Mouse (Mus musculus) frontal cortex, postnatal 10 days (tissue): ENCODE results near the gene Efhb.

Experiments used
- DNase-seq, 2 experiments: peaks; one replicate each; pipeline ENCODE4 v3.0.0; 2022; ENCODE audit warnings: low spot score in 2 of 2, mixed read lengths in 1 of 2

Efhb gene

GRCm38 (mm10) chr17:53462603-53463495 is at the start of gene Efhb:
Gene Efhb (minus strand): TSS chr17:53463321.
- peak; percentile 47 to 62 for DNase-seq

DNA sequence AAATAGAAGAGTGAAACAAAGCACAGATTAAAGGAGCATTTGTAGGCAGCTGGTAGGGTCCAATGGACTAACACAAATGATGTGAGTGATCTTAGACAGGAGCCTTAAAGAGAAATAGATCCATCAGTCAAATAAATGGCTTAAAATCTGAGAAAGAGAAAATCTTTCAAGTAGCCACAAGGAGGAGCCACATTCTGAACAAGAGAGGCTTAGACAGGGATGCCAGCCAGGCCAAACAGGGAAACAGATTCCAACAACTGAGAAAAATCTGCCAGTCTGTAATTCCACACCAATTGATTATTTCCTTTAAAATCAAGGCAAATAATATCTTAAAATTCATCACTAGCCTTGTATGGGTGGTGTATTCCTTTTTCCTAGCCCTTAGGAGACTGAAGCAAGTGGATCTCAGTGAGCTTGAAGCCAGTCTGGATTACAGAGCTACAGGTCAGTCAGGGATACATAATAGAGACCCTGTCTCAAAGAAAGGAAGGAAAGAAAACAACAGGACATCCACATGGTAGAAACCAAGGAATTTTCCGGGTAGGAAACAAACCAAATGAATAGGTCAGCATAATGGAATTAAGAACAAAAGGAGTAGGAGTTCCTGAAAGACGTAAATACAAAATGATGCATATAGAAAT is 49.3 kb upstream of the Efhb start:
- no peak for DNase-seq

- no peak for DNase-seq
Measured at GRCm38 (mm10) chr17:53502966-53503365, 39.8 kb upstream of the Efhb start.

DNA sequence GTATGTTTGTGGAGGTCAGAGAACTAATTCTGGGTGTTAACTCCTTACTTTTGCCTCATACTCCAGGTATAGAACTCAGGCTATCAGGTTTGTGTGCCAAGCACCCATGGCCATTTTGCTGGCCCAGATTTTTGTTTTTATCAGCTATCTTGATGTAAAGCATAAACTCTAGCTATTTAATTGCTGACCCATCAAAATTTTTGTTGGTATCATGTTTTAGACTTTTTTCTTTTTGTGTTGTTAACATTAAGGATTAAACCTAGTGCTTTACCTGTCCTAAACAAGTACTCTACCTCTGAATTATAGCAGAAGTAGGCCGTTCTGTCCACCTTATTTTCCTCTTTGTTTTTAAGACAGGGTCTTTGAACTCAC is 25.9 kb upstream of the Efhb start:
- DNase-seq, result no peak

DNA sequence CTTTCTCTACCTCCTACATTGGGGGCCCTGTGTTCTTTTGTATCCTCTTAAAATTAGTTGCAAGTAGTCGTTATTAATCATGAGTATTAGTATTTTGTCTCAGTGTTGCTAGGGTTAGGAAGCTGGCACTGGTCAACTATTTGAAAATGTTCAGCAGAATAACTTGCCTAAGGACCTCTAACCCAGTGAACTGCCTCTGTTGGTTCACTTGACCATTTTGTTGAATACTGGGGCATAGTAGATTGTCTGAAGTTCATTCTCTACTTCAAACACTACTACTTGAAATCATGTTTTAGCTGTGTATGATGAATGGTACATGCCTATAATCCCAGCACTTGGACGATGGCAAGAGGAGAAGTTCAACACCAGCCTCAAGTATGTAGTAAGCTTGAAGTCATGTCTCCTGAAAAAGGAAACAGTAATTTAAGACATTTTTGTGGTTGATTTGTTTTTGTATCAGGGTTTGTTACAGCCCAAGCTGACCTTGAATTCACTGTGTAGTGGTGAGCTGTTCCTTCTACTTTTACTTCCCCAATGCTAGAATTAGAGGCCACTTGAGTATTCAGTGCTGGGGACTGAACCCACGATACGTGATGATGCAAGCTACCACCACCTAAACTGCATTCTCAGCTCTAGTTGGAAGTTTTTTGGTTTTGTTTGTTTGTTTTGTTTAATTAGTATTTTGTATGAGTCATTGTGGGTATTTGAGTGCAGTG is 25.3 kb upstream of the Efhb start:
- no peak for DNase-seq

GRCm38 (mm10) chr17:53480433-53480832 is 17.3 kb upstream of the Efhb start:
- no peak for DNase-seq

DNA sequence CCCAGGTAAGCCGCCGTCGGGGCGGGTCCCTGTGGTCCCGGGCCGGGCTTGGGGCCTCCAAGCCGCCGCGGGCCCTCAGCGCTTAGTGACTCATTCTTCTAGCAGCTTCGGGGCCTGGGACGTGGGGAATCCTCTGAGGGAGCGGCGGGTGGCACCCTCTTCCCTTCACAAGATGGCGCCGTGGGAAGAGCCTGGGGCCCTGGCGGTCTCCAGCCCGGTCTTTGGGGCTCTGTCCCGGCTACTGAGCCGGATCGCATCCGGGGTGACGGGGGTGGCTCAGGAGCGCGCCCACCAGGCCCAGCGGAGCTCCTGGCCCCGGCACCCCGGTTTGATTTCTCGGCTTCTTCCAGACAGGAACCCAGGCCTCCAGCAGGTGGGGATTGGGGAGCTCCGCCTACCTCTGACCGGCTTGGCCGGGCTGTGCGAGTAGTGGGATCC is 16.5 kb upstream of the Efhb start:
- peak in 1 of 2 experiments; percentile 36 for DNase-seq

DNA sequence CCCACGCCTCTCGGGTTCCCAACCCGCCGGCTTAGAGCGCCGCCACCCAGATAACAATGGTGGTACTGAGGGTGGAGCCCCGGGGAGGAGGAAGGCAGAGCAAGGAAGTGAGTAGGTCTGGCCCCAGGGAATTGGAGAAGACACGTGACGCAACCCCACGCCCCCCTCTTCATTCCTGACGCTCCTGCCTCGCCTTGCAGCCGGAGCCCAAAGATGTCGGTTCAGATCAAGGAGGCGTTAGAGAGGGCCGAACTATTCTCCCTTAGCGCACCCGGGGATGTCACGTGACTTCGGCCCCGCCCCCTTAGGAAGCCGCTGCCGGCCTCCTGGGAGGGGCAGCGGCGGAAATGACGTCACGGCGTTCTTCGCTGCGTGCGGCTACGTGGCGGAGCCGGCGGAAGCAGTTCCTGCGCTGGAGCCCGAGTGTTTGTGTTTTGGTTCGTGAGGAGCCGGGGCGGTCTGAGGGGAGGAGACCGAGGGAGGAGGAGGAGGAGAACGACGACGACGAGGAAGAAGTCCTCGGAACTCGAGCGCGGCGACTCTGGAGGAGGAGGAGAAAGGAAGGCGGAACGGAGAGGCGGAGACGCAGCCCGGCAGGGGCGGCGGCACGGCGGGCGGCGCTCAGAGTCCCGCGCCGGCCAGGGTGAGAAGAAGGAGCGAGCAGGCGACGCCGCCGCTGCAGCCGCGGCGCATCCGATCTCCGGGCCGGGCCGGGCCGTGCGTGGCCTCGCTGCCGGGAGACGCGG is 15.9 kb upstream of the Efhb start, which contains the start of gene Rab5a:
TSS of gene Rab5a (plus strand) at position 377 of the 746 bp plus-strand sequence.
- peak; percentile 98 to 100 for DNase-seq

DNA sequence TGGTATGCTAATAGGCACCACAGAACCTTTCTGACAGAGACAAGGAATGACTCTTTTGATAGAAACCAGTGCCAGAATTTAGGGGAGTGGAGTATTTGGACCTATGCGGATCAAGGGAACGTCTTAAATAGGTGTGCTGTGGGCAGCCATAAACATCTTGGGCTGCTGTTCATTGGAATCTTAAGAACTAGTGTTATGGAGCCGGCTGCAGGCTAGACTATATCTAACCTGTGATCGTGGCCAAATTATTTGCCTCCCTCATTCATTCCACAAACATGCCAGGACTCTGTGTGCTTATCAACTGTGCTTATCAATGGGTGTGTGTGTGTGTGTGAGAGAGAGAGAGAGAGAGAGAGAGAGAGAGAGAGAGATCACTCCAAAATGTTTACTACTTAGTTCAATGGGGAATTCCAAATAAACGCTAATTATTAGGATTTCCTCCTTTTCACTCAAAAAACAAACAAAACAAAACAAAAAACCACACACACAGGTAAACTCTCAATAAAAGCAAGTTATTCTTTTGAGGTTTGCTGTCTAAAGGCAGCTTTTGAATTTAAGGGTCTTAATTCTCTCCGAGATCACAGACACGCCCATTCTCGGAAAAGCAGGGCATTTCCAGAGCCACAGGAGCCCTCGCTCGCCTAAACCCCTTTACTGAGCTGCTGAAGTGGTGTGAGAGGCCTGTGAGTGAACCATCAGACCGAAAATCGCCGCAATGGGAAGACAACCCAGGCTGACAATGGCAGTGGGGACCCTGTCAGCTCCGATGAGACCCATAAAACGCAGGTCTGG is 15.1 kb upstream of the Efhb start:
- DNase-seq, result no peak

DNA sequence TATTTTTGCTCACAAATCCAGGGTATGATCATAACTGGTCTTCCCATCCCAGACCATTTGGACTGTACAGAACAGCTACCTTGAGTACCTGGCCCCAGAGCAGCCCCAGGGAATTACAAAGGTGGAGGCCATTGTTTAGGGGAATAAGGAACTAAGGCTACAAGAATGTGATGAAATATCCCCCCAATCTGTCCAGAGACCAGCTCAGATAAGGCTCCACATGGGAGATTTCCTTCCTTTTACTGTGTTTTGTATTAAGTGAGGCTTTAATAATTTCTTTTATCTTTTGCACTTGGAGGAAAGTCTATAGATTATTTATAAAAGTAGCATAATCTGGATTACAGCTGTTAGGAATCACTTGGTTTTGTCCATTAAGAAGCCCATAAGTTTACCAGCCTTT is 5.6 kb upstream of the Efhb start:
- DNase-seq, result no peak

- DNase-seq, result no peak
Measured at GRCm38 (mm10) chr17:53465569-53465968, 2.4 kb upstream of the Efhb start.

- no peak for DNase-seq
Measured at GRCm38 (mm10) chr17:53463496-53463840, 347 bp upstream of the Efhb start.

DNA sequence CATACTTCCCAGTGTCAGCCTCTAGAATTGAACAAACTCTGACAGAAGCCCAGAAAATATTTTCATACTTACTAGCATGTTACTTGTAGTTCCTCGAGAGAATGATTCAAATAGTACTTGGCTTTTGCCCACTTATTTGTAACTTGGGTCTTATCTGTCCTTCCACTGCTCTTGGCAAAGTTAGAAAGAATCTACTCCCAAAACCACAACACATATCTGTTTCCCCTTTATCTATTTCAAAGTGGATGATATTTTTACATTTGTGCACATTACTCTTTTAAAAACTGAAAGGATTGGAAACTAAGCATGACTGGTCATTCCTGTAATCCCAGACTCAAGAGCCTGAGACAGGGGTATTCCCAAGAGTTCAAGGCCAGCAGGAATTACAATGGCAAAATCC is 6.4 kb downstream of the Efhb start:
- no peak for DNase-seq

- DNase-seq, result no peak
Measured at GRCm38 (mm10) chr17:53456152-53456551, 7.0 kb downstream of the Efhb start.

DNA sequence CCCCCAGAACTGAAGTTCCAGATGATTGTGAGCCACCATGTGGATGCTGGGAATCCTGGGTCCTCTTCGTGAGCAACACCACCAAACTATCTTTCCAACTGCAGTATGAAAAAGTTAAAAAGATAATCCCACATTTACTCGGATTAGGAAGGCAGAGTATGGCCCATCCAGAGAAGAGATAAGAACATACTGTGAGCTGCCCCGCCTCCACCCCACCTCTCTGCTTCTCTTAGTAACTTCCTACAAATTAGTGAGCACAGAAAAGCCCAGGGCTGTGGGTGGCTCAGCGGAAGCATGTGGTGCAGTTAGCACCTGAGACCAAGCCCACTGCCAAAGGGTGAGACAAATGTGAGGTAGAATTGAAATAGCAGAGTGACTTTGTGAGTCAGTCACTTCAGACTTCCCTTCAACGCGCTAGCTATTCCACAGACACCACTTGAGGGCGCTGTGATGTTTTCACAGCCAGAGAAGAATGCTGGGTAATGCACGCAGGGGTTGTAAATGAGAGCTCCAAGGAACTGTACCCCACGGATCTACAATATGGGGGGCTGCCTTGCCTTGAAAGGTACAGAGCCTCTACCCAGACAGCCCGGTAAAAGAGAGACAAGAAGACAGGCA is 60.3 kb downstream of the Efhb start:
- peak in 1 of 2 experiments; percentile 25 for DNase-seq

GRCm38 (mm10) chr17:53393201-53393600 is 69.9 kb downstream of the Efhb start:
- DNase-seq, result no peak

- peak in 1 of 2 experiments; percentile 11 for DNase-seq
Measured at GRCm38 (mm10) chr17:53389507-53389906, 73.6 kb downstream of the Efhb start.

- DNase-seq, result no peak
Measured at GRCm38 (mm10) chr17:53387581-53388473, 75.3 kb downstream of the Efhb start.

- no peak for DNase-seq
Measured at GRCm38 (mm10) chr17:53386863-53387262, 76.3 kb downstream of the Efhb start.
